Mouse (Mus musculus) stomach, postnatal 0 days (tissue): ENCODE data around the gene Man2a2. TPM values are rescaled to one million over a fixed set of nuclear protein-coding genes. Genes with fewer than 3 reads are reported as not detected.

Experiments used
- ATAC-seq: fragments of 200-750 bp; cut with Nextera tagmentation; 2 replicates; pipeline ENCODE4 v1.8.0; 2017; ENCODE audit not compliant: low FRiP score, low TSS enrichment
- DNase-seq: peaks from one replicate; pipeline ENCODE4 v3.0.0-alpha.2; 2016; ENCODE audit warnings: low spot score
- H3K27ac ChIP-seq: fragments of 300-500 bp; sonication (generic); replicated peaks from 2 replicates; pipeline ENCODE4 v1.5.1; 2014; ENCODE audit warnings: mild to moderate bottlenecking, control low read depth
- H3K27me3 ChIP-seq: fragments of 300-500 bp; sonication (generic); 2 replicates; pipeline ENCODE4 v1.6.1; 2014; ENCODE audit warnings: low read length; ENCODE audit not compliant: control insufficient read depth, insufficient read depth
- H3K36me3 ChIP-seq: fragments of 300-500 bp; sonication (generic); 2 replicates; pipeline ENCODE4 v1.6.1; 2014; ENCODE audit warnings: low read length, mixed read lengths; ENCODE audit not compliant: control insufficient read depth, insufficient read depth
- H3K4me1 ChIP-seq: fragments of 300-500 bp; sonication (generic); replicated peaks from 2 replicates; pipeline ENCODE4 v1.6.1; 2014; ENCODE audit warnings: antibody characterized with exemption; ENCODE audit not compliant: control insufficient read depth, insufficient read depth
- H3K4me2 ChIP-seq: fragments of 300-500 bp; sonication (generic); replicated peaks from 2 replicates; pipeline ENCODE4 v1.6.1; 2014; ENCODE audit warnings: low read depth, mild to moderate bottlenecking, control low read depth, moderate library complexity
- H3K4me3 ChIP-seq: fragments of 300-500 bp; sonication (generic); 2 replicates; pipeline ENCODE4 v1.5.1; 2014; ENCODE audit warnings: low read depth, low read length, control low read depth
- H3K9ac ChIP-seq: fragments of 300-500 bp; sonication (generic); 2 replicates; pipeline ENCODE4 v1.6.1; 2014; ENCODE audit warnings: mild to moderate bottlenecking, low read length, control low read depth, mixed read lengths
- H3K9me3 ChIP-seq: fragments of 300-500 bp; sonication (generic); 2 replicates; pipeline ENCODE4 v1.6.1; 2016; ENCODE audit warnings: low read length; ENCODE audit not compliant: control insufficient read depth
- CTCF ChIP-seq: IDR thresholded peaks from 2 replicates; pipeline ENCODE4 v1.5.1; 2016; ENCODE audit warnings: antibody characterized with exemption, low read depth, mild to moderate bottlenecking, moderate library complexity
- EP300 ChIP-seq: optimal IDR thresholded peaks from 2 replicates; pipeline ENCODE3; 2016; ENCODE audit warnings: antibody characterized with exemption
- WGBS: fragments of 180-500 bp; shearing (Covaris S2); extraction: QIAGEN DNeasy Blood & Tissue Kit; methylation state at CpG from one replicate; pipeline ENCODE4 v1.1.7; 2014; 5-methylcytosine and 5-hydroxymethylcytosine counted together
- polyA plus RNA-seq: library from polyadenylated mRNA; unstranded; fragments of >200 nt; fragmentation: Nextera tagmentation; extraction: Ambion mirVana; gene quantifications from 2 replicates; pipeline ENCODE4 v1.2.1, GENCODE M21; 2015

Gene Man2a2
- polyA plus RNA-seq, 1 experiment from 2014 or later, result 3.6 TPM

GRCm38 (mm10) chr7:80387033-80387632 is 16.0 kb upstream of the Man2a2 start:
- peak; percentile 24 for ATAC-seq
- Histone ChIP-seq H3K4me3 (peak overlapping the region; percentile 31), H3K9ac (peak overlapping the region; percentile 63), H3K9me3 (no peaks in the 10 kb centered on the region), H3K4me1 (0 out of 2 replicates have a peak, but pooled peaks cover 2% of the 10 kb centered on the region), H3K27me3 (no peaks in the 10 kb centered on the region), H3K27ac (peak overlapping the region; percentile 76), H3K4me2 (peak overlapping the region; percentile 49), H3K36me3 (peaks cover 20% of the 10 kb centered on the region)
- TF ChIP-seq CTCF (no peak), EP300 (no peak)
- 50% methylated on average over 17 of the region's 17 CpGs for WGBS
- no peak for DNase-seq

GRCm38 (mm10) chr7:80386235-80386930 is 15.2 kb upstream of the Man2a2 start:
- ATAC-seq (peak; percentile 62), DNase-seq (peak; percentile 92)
- peak overlapping the region; percentile 49 for H3K4me2 ChIP-seq
- peak overlapping the region; percentile 27 for H3K9ac ChIP-seq
- H3K9me3 ChIP-seq, result no peaks in the 10 kb centered on the region
- 31% methylated on average over 18 of the region's 18 CpGs for WGBS
- TF ChIP-seq EP300 (no peak), CTCF (peak; percentile 99)
- H3K4me3 ChIP-seq, result peak overlapping the region; percentile 31; the same call in 1 of the 2 replicates
- H3K36me3 ChIP-seq, result peaks cover 13% of the 10 kb centered on the region
- H3K27me3 ChIP-seq, result no peaks in the 10 kb centered on the region
- peak overlapping the region; percentile 76; the same call in 1 of the 2 replicates for H3K27ac ChIP-seq
- 0 out of 2 replicates have a peak, but pooled peaks cover 2% of the 10 kb centered on the region for H3K4me1 ChIP-seq

- Histone ChIP-seq H3K27me3 (no peaks in the 10 kb centered on the region), H3K36me3 (peaks cover 4% of the 10 kb centered on the region; the same call in 1 of the 2 replicates), H3K4me3 (no peak overlapping the region), H3K27ac (no peak overlapping the region), H3K4me2 (no peak overlapping the region), H3K4me1 (0 out of 2 replicates have a peak, but pooled peaks cover 2% of the 10 kb centered on the region), H3K9me3 (no peaks in the 10 kb centered on the region), H3K9ac (no peak overlapping the region)
- 77% methylated on average over 11 of the region's 11 CpGs for WGBS
- DNase-seq (no peak), ATAC-seq (no peak)
- TF ChIP-seq CTCF (no peak), EP300 (no peak)
These were observed 11.7 kb upstream of the Man2a2 start for GRCm38 (mm10) chr7:80382919-80383318.

GRCm38 (mm10) chr7:80379531-80379930 is 8.4 kb upstream of the Man2a2 start:
- no peak for ATAC-seq
- peaks cover 4% of the 10 kb centered on the region; the same call in 1 of the 2 replicates for H3K36me3 ChIP-seq
- H3K4me2 ChIP-seq, result no peak overlapping the region
- H3K27me3 ChIP-seq, result no peaks in the 10 kb centered on the region
- H3K4me3 ChIP-seq, result no peak overlapping the region
- no peaks in the 10 kb centered on the region for H3K9me3 ChIP-seq
- no peak overlapping the region for H3K27ac ChIP-seq
- 65% methylated on average over 13 of the region's 13 CpGs for whole genome bisulfite sequencing
- TF ChIP-seq EP300, result no peak
- peak; percentile 71 for TF ChIP-seq CTCF
- DNase-seq, result peak; percentile 57
- no peak overlapping the region for H3K9ac ChIP-seq
- H3K4me1 ChIP-seq, result no peaks in the 10 kb centered on the region

- no peak overlapping the region for H3K4me3 ChIP-seq
- DNase-seq (peak; percentile 83), ATAC-seq (no peak)
- no peaks in the 10 kb centered on the region for H3K27me3 ChIP-seq
- no peak overlapping the region for H3K4me2 ChIP-seq
- peaks cover 4% of the 10 kb centered on the region; the same call in 1 of the 2 replicates for H3K36me3 ChIP-seq
- 31% methylated on average over 6 of the region's 6 CpGs for WGBS
- H3K9ac ChIP-seq, result no peak overlapping the region
- no peaks in the 10 kb centered on the region for H3K4me1 ChIP-seq
- no peaks in the 10 kb centered on the region for H3K9me3 ChIP-seq
- no peak overlapping the region for H3K27ac ChIP-seq
- TF ChIP-seq EP300 (no peak), CTCF (peak; percentile 93)
These were observed 6.3 kb upstream of the Man2a2 start for GRCm38 (mm10) chr7:80377471-80377870.

- H3K9ac ChIP-seq, result no peak overlapping the region
- H3K9me3 ChIP-seq, result no peaks in the 10 kb centered on the region
- no peak overlapping the region for H3K4me2 ChIP-seq
- peaks cover 4% of the 10 kb centered on the region; the same call in 1 of the 2 replicates for H3K36me3 ChIP-seq
- H3K27me3 ChIP-seq, result no peaks in the 10 kb centered on the region
- WGBS, result 82% methylated on average over 10 of the region's 10 CpGs
- no peaks in the 10 kb centered on the region for H3K4me1 ChIP-seq
- ATAC-seq (no peak), DNase-seq (no peak)
- no peak overlapping the region for H3K4me3 ChIP-seq
- no peak for TF ChIP-seq EP300
- TF ChIP-seq CTCF, result no peak
- no peak overlapping the region for H3K27ac ChIP-seq
These were observed 5.0 kb upstream of the Man2a2 start for GRCm38 (mm10) chr7:80376192-80376591.
